Mouse (Mus musculus): ENCODE data around the gene Slc44a1. TPM values are rescaled to one million over a fixed set of nuclear protein-coding genes. Genes with fewer than 3 reads are reported as not detected.

Gene Slc44a1
- total and polyA plus RNA-seq, 2 experiments: 16.3 to 32.9 TPM

- no peaks in the 10 kb centered on the region for H3K36me3 ChIP-seq (ENCODE audit: control insufficient read depth, insufficient read depth, low read length)
- peaks cover 5% of the 10 kb centered on the region; the same call in 1 of the 2 replicates for H3K4me1 ChIP-seq (ENCODE audit: control insufficient read depth, insufficient read depth, low read length)
- no peak overlapping the region for H3K27ac ChIP-seq (replicated peaks; ENCODE audit: insufficient read depth, low read depth, low read length)
- no peak for TF ChIP-seq POLR2A (IDR thresholded peaks at IDR 0.05; ENCODE audit: extremely low read depth, insufficient read depth, low read length)
- no peak for TF ChIP-seq CTCF (IDR thresholded peaks at IDR 0.05; ENCODE audit: low read depth, low read length)
- H3K27me3 ChIP-seq (ENCODE audit: control insufficient read depth, insufficient read depth, low read length): no peaks in the 10 kb centered on the region
- H3K9ac ChIP-seq (ENCODE audit: low read depth, low read length): peak overlapping the region; percentile 70
- no peaks in the 10 kb centered on the region for H3K79me2 ChIP-seq (ENCODE audit: control insufficient read depth, insufficient read depth, low read length)
- peak; percentile 2 for DNase-seq (ENCODE audit: extremely low read depth, low read depth, low spot score)
- peak overlapping the region; percentile 86 for H3K4me3 ChIP-seq (ENCODE audit: insufficient read depth, low read depth, low read length)
- 7% methylated on average over 5 of the region's 5 CpGs for WGBS
These were observed 191.8 kb downstream of the Slc44a1 start for GRCm38 (mm10) chr4:53632011-53632349.

GRCm38 (mm10) chr4:53635336-53635735 lies 195.1 kb downstream of the Slc44a1 start:
- H3K79me2 ChIP-seq (ENCODE audit: control insufficient read depth, insufficient read depth, low read length): no peaks in the 10 kb centered on the region; the same call in 1 of the 2 replicates
- H3K4me1 ChIP-seq (ENCODE audit: control insufficient read depth, insufficient read depth, low read length): peaks cover 5% of the 10 kb centered on the region; the same call in 1 of the 2 replicates
- H3K36me3 ChIP-seq (ENCODE audit: control insufficient read depth, insufficient read depth, low read length): no peaks in the 10 kb centered on the region
- H3K4me3 ChIP-seq (ENCODE audit: insufficient read depth, low read depth, low read length): no peak overlapping the region
- no peak overlapping the region for H3K9ac ChIP-seq (ENCODE audit: low read depth, low read length)
- H3K27ac ChIP-seq (replicated peaks; ENCODE audit: insufficient read depth, low read depth, low read length): no peak overlapping the region
- 89% methylated on average over 3 of the region's 3 CpGs for WGBS
- H3K27me3 ChIP-seq (ENCODE audit: control insufficient read depth, insufficient read depth, low read length): no peaks in the 10 kb centered on the region
- TF ChIP-seq CTCF (IDR thresholded peaks at IDR 0.05; ENCODE audit: low read depth, low read length) (no peak), POLR2A (IDR thresholded peaks at IDR 0.05; ENCODE audit: extremely low read depth, insufficient read depth, low read length) (no peak)
- no peak for DNase-seq (ENCODE audit: extremely low read depth, low read depth, low spot score)

DNA sequence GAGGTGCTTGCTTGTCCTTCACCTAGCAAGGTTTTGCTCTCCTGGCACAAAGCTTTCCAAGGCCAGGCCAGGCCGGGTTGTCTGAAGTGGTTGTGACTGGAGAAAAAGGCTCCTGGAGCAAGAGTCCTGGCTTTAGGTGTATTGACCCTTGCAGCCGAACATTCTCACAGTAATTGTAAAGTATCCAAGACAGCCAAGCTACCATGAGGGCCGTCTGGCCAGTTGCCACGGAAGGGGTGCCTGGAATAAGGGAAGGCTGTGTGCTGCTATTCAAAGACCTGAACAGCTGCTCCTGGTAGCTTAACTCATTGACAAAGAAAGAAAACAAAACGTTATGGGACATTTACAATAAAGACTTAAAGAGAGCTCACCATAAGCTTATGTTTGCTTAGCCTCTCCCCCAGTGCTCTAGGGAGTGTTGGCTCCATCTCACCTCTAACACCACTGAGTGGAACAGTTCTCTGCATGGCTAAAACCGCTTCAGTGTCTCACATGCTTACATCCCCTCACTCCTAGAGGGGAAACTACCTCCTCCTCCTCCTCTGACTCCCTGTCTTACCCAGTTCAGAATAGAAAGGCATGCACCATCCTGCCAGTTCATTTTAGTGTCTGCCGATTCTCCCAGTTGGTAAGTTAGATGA lies 197.2 kb downstream of the Slc44a1 start:
- 82% methylated on average over 7 of the region's 7 CpGs for WGBS
- no peaks in the 10 kb centered on the region for H3K4me1 ChIP-seq (ENCODE audit: control insufficient read depth, insufficient read depth, low read length)
- H3K4me3 ChIP-seq (ENCODE audit: insufficient read depth, low read depth, low read length): no peak overlapping the region
- no peaks in the 10 kb centered on the region; the same call in 1 of the 2 replicates for H3K79me2 ChIP-seq (ENCODE audit: control insufficient read depth, insufficient read depth, low read length)
- no peak overlapping the region for H3K27ac ChIP-seq (replicated peaks; ENCODE audit: insufficient read depth, low read depth, low read length)
- TF ChIP-seq CTCF (IDR thresholded peaks at IDR 0.05; ENCODE audit: low read depth, low read length): no peak
- no peak for TF ChIP-seq POLR2A (IDR thresholded peaks at IDR 0.05; ENCODE audit: extremely low read depth, insufficient read depth, low read length)
- no peak for DNase-seq (ENCODE audit: extremely low read depth, low read depth, low spot score)
- no peaks in the 10 kb centered on the region for H3K36me3 ChIP-seq (ENCODE audit: control insufficient read depth, insufficient read depth, low read length)
- no peak overlapping the region for H3K9ac ChIP-seq (ENCODE audit: low read depth, low read length)
- no peaks in the 10 kb centered on the region for H3K27me3 ChIP-seq (ENCODE audit: control insufficient read depth, insufficient read depth, low read length)

- Histone ChIP-seq H3K27me3 (ENCODE audit: control insufficient read depth, insufficient read depth, low read length) (no peaks in the 10 kb centered on the region), H3K4me3 (ENCODE audit: insufficient read depth, low read depth, low read length) (no peak overlapping the region), H3K79me2 (ENCODE audit: control insufficient read depth, insufficient read depth, low read length) (no peaks in the 10 kb centered on the region; the same call in 1 of the 2 replicates), H3K36me3 (ENCODE audit: control insufficient read depth, insufficient read depth, low read length) (no peaks in the 10 kb centered on the region), H3K9ac (ENCODE audit: low read depth, low read length) (no peak overlapping the region), H3K4me1 (ENCODE audit: control insufficient read depth, insufficient read depth, low read length) (no peaks in the 10 kb centered on the region), H3K27ac (replicated peaks; ENCODE audit: insufficient read depth, low read depth, low read length) (no peak overlapping the region)
- 68% methylated on average over 7 of the region's 7 CpGs for WGBS
- DNase-seq (ENCODE audit: extremely low read depth, low read depth, low spot score): no peak
- no peak for TF ChIP-seq POLR2A (IDR thresholded peaks at IDR 0.05; ENCODE audit: extremely low read depth, insufficient read depth, low read length)
- TF ChIP-seq CTCF (IDR thresholded peaks at IDR 0.05; ENCODE audit: low read depth, low read length): no peak
These were observed 198.4 kb downstream of the Slc44a1 start for GRCm38 (mm10) chr4:53638549-53639123.

GRCm38 (mm10) chr4:53658029-53658428 lies 217.8 kb downstream of the Slc44a1 start:
- no peak overlapping the region for H3K9ac ChIP-seq (ENCODE audit: low read depth, low read length)

DNA sequence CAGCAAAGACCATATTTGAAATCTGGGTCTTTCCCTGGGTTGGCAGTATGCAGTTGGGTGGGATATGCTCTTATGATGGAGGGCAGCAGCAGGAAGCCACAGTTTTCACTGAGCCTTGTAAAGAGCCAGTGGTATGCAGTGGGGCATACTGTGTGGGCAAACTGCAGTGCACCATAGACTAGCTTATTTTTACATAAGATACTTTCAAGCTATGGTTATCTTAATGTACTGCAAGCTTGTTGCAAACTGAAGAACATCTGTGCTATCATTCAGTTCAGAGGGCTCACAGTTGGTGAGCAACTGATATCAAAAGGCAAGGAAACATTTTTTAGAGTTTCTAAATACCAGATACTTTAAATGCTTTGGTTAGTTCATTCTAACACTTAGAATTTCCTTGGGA lies 220.5 kb downstream of the Slc44a1 start:
- no peak for DNase-seq (ENCODE audit: extremely low read depth, low read depth, low spot score)
- Histone ChIP-seq H3K27me3 (ENCODE audit: control insufficient read depth, insufficient read depth, low read length) (no peaks in the 10 kb centered on the region), H3K4me3 (ENCODE audit: insufficient read depth, low read depth, low read length) (no peak overlapping the region), H3K27ac (replicated peaks; ENCODE audit: insufficient read depth, low read depth, low read length) (no peak overlapping the region), H3K36me3 (ENCODE audit: control insufficient read depth, insufficient read depth, low read length) (no peaks in the 10 kb centered on the region; the same call in 1 of the 2 replicates), H3K79me2 (ENCODE audit: control insufficient read depth, insufficient read depth, low read length) (no peaks in the 10 kb centered on the region), H3K9ac (ENCODE audit: low read depth, low read length) (no peak overlapping the region), H3K4me1 (ENCODE audit: control insufficient read depth, insufficient read depth, low read length) (no peaks in the 10 kb centered on the region)
- TF ChIP-seq CTCF (IDR thresholded peaks at IDR 0.05; ENCODE audit: low read depth, low read length): no peak
- no peak for TF ChIP-seq POLR2A (IDR thresholded peaks at IDR 0.05; ENCODE audit: extremely low read depth, insufficient read depth, low read length)

More at GRCm38 (mm10) chr4:53658029-53658428, 217.8 kb downstream of the Slc44a1 start:
- H3K79me2 ChIP-seq (ENCODE audit: control insufficient read depth, insufficient read depth, low read length): no peaks in the 10 kb centered on the region
- DNase-seq (ENCODE audit: extremely low read depth, low read depth, low spot score): no peak
- no peaks in the 10 kb centered on the region; the same call in 1 of the 2 replicates for H3K36me3 ChIP-seq (ENCODE audit: control insufficient read depth, insufficient read depth, low read length)
- H3K27ac ChIP-seq (replicated peaks; ENCODE audit: insufficient read depth, low read depth, low read length): no peak overlapping the region
- WGBS: 83% methylated on average over 3 of the region's 3 CpGs
- H3K27me3 ChIP-seq (ENCODE audit: control insufficient read depth, insufficient read depth, low read length): no peaks in the 10 kb centered on the region
- TF ChIP-seq CTCF (IDR thresholded peaks at IDR 0.05; ENCODE audit: low read depth, low read length) (no peak), POLR2A (IDR thresholded peaks at IDR 0.05; ENCODE audit: extremely low read depth, insufficient read depth, low read length) (no peak)
- no peaks in the 10 kb centered on the region for H3K4me1 ChIP-seq (ENCODE audit: control insufficient read depth, insufficient read depth, low read length)
- H3K4me3 ChIP-seq (ENCODE audit: insufficient read depth, low read depth, low read length): no peak overlapping the region

Other genes starting within 250 kb of the Slc44a1 start
- 0.54 and 0.74 TPM in 2 replicates for gene Fsd1l, start 191.1 kb downstream of the Slc44a1 start, total RNA-seq (2014; rRNA removed)
- 0.02 and 0.05 TPM in 2 replicates for gene Fsd1l, start 191.1 kb downstream of the Slc44a1 start, polyA plus RNA-seq (2012; rRNA removed)